ENCODE assay signal across 9 mouse cellular contexts in genomic region chr7:105480561-105481504, GRCm38 (mm10). TPM values are rescaled to one million over a fixed set of nuclear protein-coding genes. Genes with fewer than 3 reads are reported as not detected.
DNase-seq lines count a peak whose midpoint lies in the region; ATAC-seq and TF ChIP-seq lines count a peak whose summit lies in the region.
"Had no signal": no experiment of that assay in that cellular context is flagged by ENCODE, and none has a peak within 500 bp of the region (broad histone marks: within the 10 kb centered on the region; RNA-seq: fewer than 3 reads in every experiment).

No protein-coding gene starts in this region.

- no peak for TF ChIP-seq CTCF in heart, adult 2 months (IDR thresholded peaks at IDR 0.05)

- H3K4me1 ChIP-seq in heart, adult 2 months (ENCODE audit: control insufficient read depth, insufficient read depth, low read length), result peaks cover 11% of the 10 kb centered on the region
- peaks cover 22% of the 10 kb centered on the region for H3K4me1 ChIP-seq in lung, embryonic 15.5 days

- peak overlapping the region; percentile 94 for H3K9ac ChIP-seq in heart, adult 2 months (ENCODE audit: low read depth, low read length)
- H3K9ac ChIP-seq in lung, embryonic 15.5 days, result peak overlapping the region; percentile 64

- peak overlapping the region; percentile 78 for H3K4me3 ChIP-seq in heart, adult 2 months
- peak overlapping the region; percentile 56 for H3K4me3 ChIP-seq in lung, embryonic 15.5 days

- H3K79me2 ChIP-seq in heart, adult 2 months (replicated peaks; ENCODE audit: control insufficient read depth, insufficient read depth, low read length), result no peaks in the 10 kb centered on the region

- H3K9me3 ChIP-seq in lung, embryonic 15.5 days, result no peaks in the 10 kb centered on the region

- intact Hi-C loops in heart, adult 2 months (cut with DNase I), result no loop called here

- H3K4me2 ChIP-seq in lung, embryonic 15.5 days, result peak overlapping the region; percentile 86

- peak; percentile 21; the same call in 1 of the 2 replicates for ATAC-seq in lung, embryonic 15.5 days (ENCODE audit: borderline replicate concordance, extremely low read depth, low FRiP score, low TSS enrichment)
- no peak for ATAC-seq in megakaryocyte-erythroid progenitor cell, adult 5-6 weeks (replicated peaks; ENCODE audit: low FRiP score, low TSS enrichment, poor library complexity, severe bottlenecking)

- 0 out of 2 replicates have a peak, but pooled peaks have one; percentile 17 for TF ChIP-seq POLR2A in heart, adult 2 months (IDR thresholded peaks at IDR 0.05; ENCODE audit: insufficient read depth, low read depth, low read length)

- no peaks in the 10 kb centered on the region for H3K27me3 ChIP-seq in heart, adult 2 months (ENCODE audit: control insufficient read depth, insufficient read depth, low read length)
- H3K27me3 ChIP-seq in lung, embryonic 15.5 days, result no peaks in the 10 kb centered on the region

- peak; percentile 27 to 43 for DNase-seq in layer of hippocampus, postnatal 10 days (ENCODE audit: low spot score in 2 of 2)
- no peak for DNase-seq in layer of hippocampus, adult 9-11 months
- peak; percentile 29 to 44 for DNase-seq in cerebellum, postnatal 25 days
- DNase-seq in heart, adult 2 months, result peak; percentile 66 to 73
- DNase-seq in kidney, adult 11 months, result peak; percentile 34
- DNase-seq in skeletal muscle tissue, adult 2 months (ENCODE audit: low read depth, low spot score), result peak; percentile 79

- peaks cover 5% of the 10 kb centered on the region for H3K36me3 ChIP-seq in heart, adult 2 months (ENCODE audit: control insufficient read depth, insufficient read depth, low read length)
- H3K36me3 ChIP-seq in lung, embryonic 15.5 days, result no peaks in the 10 kb centered on the region

- WGBS in heart, adult 2 months, result 45% methylated on average over 23 of the region's 23 CpGs
- 51% methylated on average over 23 of the region's 23 CpGs for WGBS in lung, embryonic 15.5 days

- 0 out of 2 replicates have a peak, but pooled peaks have one; percentile 42 for TF ChIP-seq EP300 in heart, adult 2 months (IDR thresholded peaks at IDR 0.05; ENCODE audit: insufficient read depth, low read depth, low read length)

- H3K27ac ChIP-seq in heart, adult 2 months, result peak overlapping the region; percentile 97
- H3K27ac ChIP-seq in lung, embryonic 15.5 days, result peak overlapping the region; percentile 86

RNA-seq across cellular contexts. Expression of gene Cavin3, which starts 1.3 kb away (rescaled TPM):
- 10 to 100 TPM; 13.7 to 13.8 TPM for total RNA-seq in layer of hippocampus, postnatal 10 days (2021)
- 10 to 100 TPM; 17.5 to 24.0 TPM for total RNA-seq in heart, adult 2 months (2021)
- 18.0 and 21.0 TPM in 2 replicates for polyA plus RNA-seq in heart, adult 2 months (2012; rRNA removed)
- polyA plus RNA-seq in lung, embryonic 15.5 days (2015; fragmentation: Nextera tagmentation; extraction: Ambion mirVana), result 106 and 110 TPM in 2 replicates
- not detected in 2 replicates for total RNA-seq in megakaryocyte-erythroid progenitor cell, adult 5-6 weeks (2014; fragmentation: Nextera tagmentation)
- 0.61 and 0.75 TPM in 2 replicates for total RNA-seq in megakaryocyte-erythroid progenitor cell, adult 5-6 weeks (2017)

RNA-seq across cellular contexts. Expression of gene Cckbr, which starts 55.3 kb away (rescaled TPM):
- total RNA-seq in layer of hippocampus, postnatal 10 days (2021), result 10 to 100 TPM; 13.2 to 14.5 TPM
- not detected for total RNA-seq in heart, adult 2 months (2021)
- polyA plus RNA-seq in heart, adult 2 months (2012; rRNA removed), result not detected in 2 replicates
- polyA plus RNA-seq in lung, embryonic 15.5 days (2015; fragmentation: Nextera tagmentation; extraction: Ambion mirVana), result 0.21 and 0.29 TPM in 2 replicates
- not detected in 2 replicates for total RNA-seq in megakaryocyte-erythroid progenitor cell, adult 5-6 weeks (2014; fragmentation: Nextera tagmentation)
- total RNA-seq in megakaryocyte-erythroid progenitor cell, adult 5-6 weeks (2017), result not detected in 2 replicates
- total RNA-seq: hematopoietic stem cell, adult 5-6 weeks had no signal

Comparison
In these comparisons a context has a peak if more than half of its experiments do, and no peak if none do; other contexts are left out.
1. RNA of gene Cavin3, which starts 1.3 kb away (total RNA-seq): 17.5 to 24.0 TPM in heart, adult 2 months and 13.7 to 13.8 TPM in layer of hippocampus, postnatal 10 days; 0.61 to 0.75 TPM in megakaryocyte-erythroid progenitor cell, adult 5-6 weeks; every median in the first group is over 4 times any median in the second.
2. RNA of gene Cckbr, which starts 55.3 kb away (total RNA-seq): 13.2 to 14.5 TPM in layer of hippocampus, postnatal 10 days; not detected in heart, adult 2 months and not detected in megakaryocyte-erythroid progenitor cell, adult 5-6 weeks; every median in the first group is over 10 times any median in the second.